Mouse (Mus musculus): ENCODE measurements at regions not wholly inside any gene's neighbourhood (a gene's known extent, or its start where the extent isn't known, plus 50 kb on each side); places are given as distances from the start of the nearest gene placed in this dataset.

GRCm38 (mm10) chr1:190309831-190310230 lies 139.3 kb upstream of the Prox1 start:
- DNase-seq (ENCODE audit: low read depth, low spot score), result no peak

GRCm38 (mm10) chr1:190307751-190308150 lies 137.2 kb upstream of the Prox1 start:
- no peak for DNase-seq (ENCODE audit: low read depth, low spot score)

DNA sequence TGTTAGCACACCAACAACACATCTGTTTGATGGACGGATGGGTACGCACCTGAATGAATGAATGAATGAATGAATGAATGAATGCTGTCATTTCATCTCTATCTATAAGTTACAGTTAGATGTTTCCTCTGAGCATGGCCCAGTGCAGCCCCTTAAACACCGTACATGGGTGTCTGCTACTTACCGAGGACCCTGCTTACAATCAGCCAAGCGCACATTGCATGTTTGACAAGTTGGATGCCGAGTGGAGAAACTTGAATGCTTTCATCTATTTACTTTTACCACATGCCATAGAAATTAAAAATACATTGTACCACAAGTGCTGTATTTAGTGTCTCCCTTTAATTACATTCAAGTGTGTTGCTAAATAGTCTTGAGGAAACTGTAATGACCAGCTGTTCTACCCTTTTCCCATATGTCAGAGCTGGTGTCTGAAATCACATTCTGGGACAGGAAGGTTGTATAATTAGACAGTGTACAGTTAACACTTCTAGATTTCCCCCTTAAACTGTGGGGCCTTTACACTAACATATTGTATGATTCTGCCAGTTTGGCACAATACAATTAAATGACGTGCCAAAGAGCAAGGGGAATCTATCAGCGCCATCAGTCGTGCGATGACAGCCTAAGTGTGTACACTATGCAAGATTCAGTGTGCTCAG lies 127.3 kb upstream of the Prox1 start:
- no peak for DNase-seq (ENCODE audit: low read depth, low spot score)

DNA sequence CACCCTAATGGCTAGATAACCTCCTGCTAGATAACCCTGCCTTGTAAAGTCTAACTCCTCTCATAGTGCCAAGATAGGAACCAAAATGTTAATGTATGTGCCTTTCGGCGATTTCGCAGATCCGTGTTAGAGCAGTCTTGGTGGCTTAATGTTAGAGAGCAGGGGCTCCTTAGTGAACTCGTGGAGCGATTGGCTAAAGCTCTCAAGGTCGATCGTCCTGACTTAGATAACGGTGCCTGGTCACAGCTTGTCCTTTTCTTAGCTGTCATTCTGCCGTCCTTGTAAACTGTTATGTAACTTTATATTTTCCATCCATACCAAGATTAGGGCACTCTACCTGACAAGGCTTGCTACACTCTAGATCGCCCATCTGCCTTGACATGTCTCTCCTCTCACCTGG lies 119.5 kb upstream of the Prox1 start:
- DNase-seq (ENCODE audit: low read depth, low spot score), result no peak

DNA sequence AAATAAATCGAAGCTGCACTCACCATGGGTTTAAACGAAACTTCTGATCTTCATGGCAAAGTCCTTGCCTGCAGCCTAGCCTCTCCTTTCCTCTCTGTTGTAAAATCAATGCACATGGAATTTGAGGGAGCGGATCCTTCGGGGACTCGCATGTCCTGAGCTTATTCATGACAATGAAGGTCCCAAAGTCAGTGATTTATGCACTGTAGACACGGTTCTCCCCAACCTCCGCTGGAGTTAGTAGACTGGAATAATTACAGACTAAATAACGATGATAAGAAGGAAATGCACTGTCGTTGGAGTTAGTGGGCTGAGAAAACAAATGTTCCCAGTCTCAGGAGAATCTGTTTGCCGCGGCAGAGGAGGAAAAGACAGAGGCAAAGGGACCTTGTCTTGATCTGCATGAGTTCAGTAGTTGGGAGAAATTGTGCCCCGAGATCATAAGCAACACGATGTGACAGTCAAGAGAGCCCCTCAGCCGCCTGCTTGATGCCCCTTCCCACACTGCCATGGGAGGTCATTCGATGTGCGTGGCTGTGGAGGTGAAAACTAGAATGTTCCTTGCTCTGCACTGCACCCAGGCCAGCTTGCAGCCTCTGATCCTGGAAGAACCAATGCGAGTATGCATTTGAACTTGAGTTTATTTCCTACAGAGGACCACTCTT lies 116.1 kb upstream of the Prox1 start:
- no peak for DNase-seq (ENCODE audit: low read depth, low spot score)

- no peak for DNase-seq (ENCODE audit: low read depth, low spot score)
Observed at GRCm38 (mm10) chr1:190285636-190286035, 115.1 kb upstream of the Prox1 start.

DNA sequence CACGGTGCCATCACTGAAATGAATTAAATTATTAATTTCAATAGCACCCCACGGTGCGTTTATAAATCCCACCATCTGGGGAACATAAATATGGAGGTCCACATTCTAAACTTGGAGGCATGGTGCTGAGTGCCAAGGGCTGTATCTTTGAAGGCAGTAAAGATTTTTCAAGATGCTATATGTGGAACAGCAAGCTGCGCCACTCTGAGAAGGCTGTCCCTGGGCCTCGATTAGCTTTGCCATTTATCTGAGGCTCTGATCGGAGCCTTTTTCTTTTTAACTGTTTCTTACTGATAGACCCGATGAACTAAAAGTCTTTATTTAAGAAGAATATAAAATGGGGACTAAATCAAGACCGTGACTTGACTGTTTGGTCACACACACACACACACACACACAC lies 114.5 kb upstream of the Prox1 start:
- no peak for DNase-seq (ENCODE audit: low read depth, low spot score)

DNA sequence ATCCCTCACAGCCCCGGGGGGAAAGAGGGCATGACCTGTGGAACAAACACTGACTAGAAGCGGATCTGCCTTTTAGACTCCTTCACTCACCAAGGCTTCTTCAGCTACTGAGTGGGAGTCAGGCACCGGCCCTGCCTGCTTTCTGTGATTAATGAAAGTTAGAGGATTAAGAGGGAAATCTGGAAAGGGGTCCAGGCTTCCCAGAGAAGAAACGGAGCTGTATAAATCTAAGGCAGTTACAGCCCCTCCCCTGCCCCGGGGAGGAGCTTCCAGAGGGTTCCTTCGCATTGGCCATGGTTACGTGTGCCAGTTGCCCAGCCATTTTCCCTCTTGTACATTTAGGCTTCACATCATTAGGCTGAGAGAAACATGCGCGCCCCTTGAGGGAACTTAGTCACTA lies 113.6 kb upstream of the Prox1 start:
- no peak for DNase-seq (ENCODE audit: low read depth, low spot score)

- DNase-seq (ENCODE audit: low read depth, low spot score), result no peak
Observed at GRCm38 (mm10) chr1:190280081-190280858, 109.8 kb upstream of the Prox1 start.

DNA sequence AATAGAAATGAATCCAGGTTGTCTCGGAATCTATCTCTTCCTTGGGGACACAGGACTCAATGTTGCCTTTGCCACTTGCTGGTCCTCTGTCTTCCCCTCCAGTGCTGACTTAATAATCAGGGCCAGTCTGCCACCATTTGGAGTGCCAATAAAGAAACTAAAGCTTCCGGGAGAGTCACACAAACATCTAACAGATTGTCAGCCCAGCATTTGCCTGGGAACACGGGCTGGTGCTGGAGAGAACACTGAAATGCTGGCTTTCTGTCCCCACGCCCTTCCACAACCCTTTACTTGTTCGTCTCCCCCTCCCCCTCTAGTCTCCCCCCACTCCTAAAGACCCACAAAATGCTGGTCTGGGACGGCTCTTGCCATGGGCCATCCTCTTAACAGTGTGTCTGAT lies 104.4 kb upstream of the Prox1 start:
- DNase-seq (ENCODE audit: low read depth, low spot score), result no peak

GRCm38 (mm10) chr1:190270784-190271385 lies 100.4 kb upstream of the Prox1 start:
- no peak for DNase-seq (ENCODE audit: low read depth, low spot score)

GRCm38 (mm10) chr1:190269181-190269580 lies 98.7 kb upstream of the Prox1 start:
- DNase-seq (ENCODE audit: low read depth, low spot score), result no peak

DNA sequence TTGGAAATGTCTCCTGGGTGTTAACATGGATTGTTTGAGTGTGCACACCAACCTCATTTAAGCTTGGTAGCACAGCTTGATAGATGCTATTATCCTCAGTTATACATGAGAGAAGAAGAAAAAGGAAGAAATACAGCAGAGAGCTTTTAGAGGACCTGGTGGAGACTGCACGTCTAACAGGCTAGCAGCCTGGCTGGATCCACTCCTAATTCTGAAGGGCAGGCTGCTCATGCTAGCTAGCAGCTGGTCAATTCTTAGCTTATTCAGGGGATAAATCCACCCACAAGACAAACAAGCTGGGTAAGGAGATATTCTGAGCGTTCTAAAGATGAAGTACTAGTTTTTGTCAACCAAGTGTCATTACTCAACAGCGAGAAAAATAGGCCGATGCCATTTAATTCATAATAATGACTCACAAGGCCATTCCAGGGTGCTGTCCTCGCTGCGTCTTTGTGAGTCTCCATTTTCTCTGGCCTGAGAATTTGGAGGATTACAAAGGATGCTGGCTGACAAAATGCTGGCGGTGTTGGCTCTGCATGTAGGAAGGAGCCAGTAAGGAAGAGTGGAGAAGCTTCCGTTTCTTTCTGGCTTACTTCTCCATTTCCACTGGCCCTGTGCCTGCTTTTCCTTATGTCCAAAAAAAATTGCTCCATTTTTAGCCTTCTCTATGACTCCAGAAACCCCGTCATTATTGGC lies 94.7 kb upstream of the Prox1 start:
- DNase-seq (ENCODE audit: low read depth, low spot score), result no peak

GRCm38 (mm10) chr1:190264501-190264900 lies 94.0 kb upstream of the Prox1 start:
- no peak for DNase-seq (ENCODE audit: low read depth, low spot score)

GRCm38 (mm10) chr1:190263620-190264019 lies 93.1 kb upstream of the Prox1 start:
- no peak for DNase-seq (ENCODE audit: low read depth, low spot score)

GRCm38 (mm10) chr1:190259576-190259975 lies 89.1 kb upstream of the Prox1 start:
- no peak for DNase-seq (ENCODE audit: low read depth, low spot score)

GRCm38 (mm10) chr1:190250574-190251246 lies 80.2 kb upstream of the Prox1 start:
- no peak for DNase-seq (ENCODE audit: low read depth, low spot score)

- no peak for DNase-seq (ENCODE audit: low read depth, low spot score)
Observed at GRCm38 (mm10) chr1:190242526-190242925, 72.0 kb upstream of the Prox1 start.

DNA sequence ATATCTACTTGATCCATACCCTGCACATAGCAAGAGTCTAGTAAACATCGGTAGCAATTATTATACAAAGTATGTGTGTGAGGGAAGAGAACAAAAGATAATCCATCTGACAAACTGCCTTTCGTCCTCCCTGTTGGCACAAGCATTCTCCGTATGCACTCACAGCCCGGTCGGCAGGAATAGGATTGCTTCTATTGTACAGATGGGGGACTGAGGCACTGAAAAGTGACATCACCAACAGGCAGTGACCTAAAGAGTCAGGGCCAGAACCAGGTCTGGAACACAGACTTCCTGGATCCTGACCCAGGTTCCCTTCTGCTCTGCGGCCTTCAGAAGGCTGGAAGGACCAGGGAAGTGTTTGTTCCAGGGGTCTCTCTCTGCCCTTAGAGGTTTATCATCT lies 69.3 kb upstream of the Prox1 start:
- no peak for DNase-seq (ENCODE audit: low read depth, low spot score)

DNA sequence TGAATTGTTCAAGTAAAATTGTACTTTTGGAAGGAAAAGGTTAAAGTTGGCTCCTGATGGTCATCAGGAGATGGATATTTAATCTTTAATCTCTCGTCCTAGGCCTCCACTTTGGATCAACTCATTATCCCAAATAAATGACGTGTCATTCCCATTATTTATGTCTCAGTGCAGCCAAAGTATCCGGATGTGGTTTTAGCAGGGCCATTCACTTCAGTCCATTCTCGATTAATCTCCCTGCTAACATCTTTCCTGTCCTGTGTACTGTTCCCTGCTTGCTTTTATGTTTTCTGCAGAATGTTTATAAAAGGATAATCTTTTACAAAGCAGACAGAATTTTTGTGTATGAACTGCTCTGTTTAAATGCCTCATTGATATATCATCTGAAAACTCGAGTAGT lies 60.4 kb upstream of the Prox1 start:
- no peak for DNase-seq (ENCODE audit: low read depth, low spot score)

DNA sequence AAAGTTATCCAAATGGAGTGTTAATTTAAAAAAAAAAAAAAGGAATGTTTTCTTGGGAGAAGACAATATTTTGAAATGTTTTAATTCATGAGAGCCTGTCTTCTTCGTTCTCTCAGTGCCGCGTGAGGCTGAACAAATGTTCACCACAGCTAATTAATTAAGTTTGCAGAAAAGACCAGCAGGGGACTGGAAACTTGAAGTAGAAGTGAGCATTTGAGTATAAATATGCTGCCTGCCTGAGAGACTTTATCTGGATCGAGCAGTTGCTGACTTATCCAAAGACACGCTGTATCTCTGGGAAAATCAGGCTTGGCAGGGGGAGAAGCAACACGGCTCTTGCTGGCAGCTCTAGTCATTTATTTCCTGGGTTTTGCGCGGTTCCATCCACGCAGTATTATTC lies 49.9 kb upstream of the Prox1 start:
- DNase-seq (ENCODE audit: low read depth, low spot score), result no peak

Measured in ES-CJ7 (cell line).